Mouse (Mus musculus) testis, adult 2 months (tissue): ENCODE measurements around the gene Ngrn.

ENCODE experiments used
- CTCF ChIP-seq: fragments of 200-500 bp; IDR thresholded peaks from 2 replicates; pipeline ENCODE4 v1.5.1; 2012; ENCODE audit warnings: low read depth, mild to moderate bottlenecking, inconsistent platforms, low read length, moderate library complexity; ENCODE audit not compliant: control insufficient read depth, insufficient read depth, insufficient replicate concordance
- POLR2A ChIP-seq: fragments of 200-500 bp; IDR thresholded peaks from 2 replicates; pipeline ENCODE4 v1.6.1; 2012; ENCODE audit warnings: low read depth, mild to moderate bottlenecking, inconsistent platforms, low read length, moderate library complexity; ENCODE audit not compliant: control insufficient read depth

GRCm38 (mm10) chr7:80310771-80311170 is 49.8 kb downstream of the Ngrn start:
- TF ChIP-seq CTCF (no peak), POLR2A (no peak)
